Mouse (Mus musculus) small intestine, adult 2 months (tissue): ENCODE measurements around the gene Rpn1.

Experiments used
- CTCF ChIP-seq: fragments of 200-500 bp; IDR thresholded peaks from 2 replicates; pipeline ENCODE4 v1.5.1; 2012; ENCODE audit warnings: low read depth, mild to moderate bottlenecking, control low read depth, inconsistent platforms, low read length, moderate library complexity, mixed read lengths; ENCODE audit not compliant: insufficient replicate concordance, insufficient read length; ENCODE audit errors: extremely low read depth
- POLR2A ChIP-seq: fragments of 200-500 bp; IDR thresholded peaks from 2 replicates; pipeline ENCODE4 v1.6.1; 2012; ENCODE audit warnings: low read depth, mild to moderate bottlenecking, control low read depth, inconsistent platforms, low read length, moderate library complexity

- TF ChIP-seq CTCF (no peak), POLR2A (no peak)
Observed at GRCm38 (mm10) chr6:88054081-88054835, 30.0 kb upstream of the Rpn1 start.
